Mouse (Mus musculus) spleen, postnatal 4 days (tissue): ENCODE results near the gene Olfr1535.

Source experiments
- DNase-seq, 2 experiments: peaks; one replicate each; pipeline ENCODE4 v3.0.0; 2022; ENCODE audit warnings: low spot score in 2 of 2

The Olfr1535 gene

DNA sequence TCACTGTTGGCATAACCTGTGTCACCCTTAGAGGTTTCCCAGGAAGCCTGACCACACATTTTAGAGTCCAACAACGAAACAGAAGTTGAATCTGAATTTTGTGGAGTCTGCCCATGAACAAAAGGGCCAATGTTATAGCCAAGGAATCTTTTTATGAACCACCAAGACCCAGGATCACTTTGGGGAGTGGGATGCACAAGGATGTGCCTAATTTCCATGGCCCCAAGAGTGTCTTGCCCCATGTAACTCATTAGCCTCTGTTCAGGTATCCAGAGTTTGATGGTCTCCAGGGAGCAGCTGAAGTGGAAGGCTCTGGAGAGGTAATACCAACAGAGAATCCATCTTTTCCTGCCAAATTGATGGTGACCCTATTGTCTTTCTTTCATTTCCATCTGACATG lies at the start of gene Olfr1535:
TSS of gene Olfr1535 (minus strand) at position 101 of the 400 bp plus-strand sequence.
- DNase-seq, result no peak

DNA sequence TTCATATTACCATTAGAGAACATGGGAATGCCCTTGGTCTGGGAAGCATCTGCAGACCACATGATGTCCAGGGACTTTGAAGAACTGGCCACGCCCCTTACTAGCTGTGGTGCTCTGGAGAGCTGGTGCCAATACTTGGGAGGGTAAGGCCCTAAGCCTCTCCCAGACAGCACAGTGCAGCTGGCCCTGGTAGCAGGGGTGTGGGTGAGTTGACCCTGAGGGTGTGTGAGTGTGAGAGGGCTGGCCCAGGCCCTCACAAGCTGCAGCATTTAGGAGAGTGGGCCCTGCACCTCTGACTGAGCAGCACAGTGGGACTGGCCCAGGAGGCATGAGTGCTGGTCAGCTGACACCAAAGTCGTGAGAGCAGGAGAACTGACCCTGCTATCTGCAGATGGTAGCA lies 31.9 kb upstream of the Olfr1535 start:
- DNase-seq, result no peak

GRCm38 (mm10) chr13:21581659-21582058 lies 22.0 kb upstream of the Olfr1535 start, which contains the start of gene Olfr1364:
TSS of gene Olfr1364 (minus strand) at chr13:21581759.
- DNase-seq, result no peak

DNA sequence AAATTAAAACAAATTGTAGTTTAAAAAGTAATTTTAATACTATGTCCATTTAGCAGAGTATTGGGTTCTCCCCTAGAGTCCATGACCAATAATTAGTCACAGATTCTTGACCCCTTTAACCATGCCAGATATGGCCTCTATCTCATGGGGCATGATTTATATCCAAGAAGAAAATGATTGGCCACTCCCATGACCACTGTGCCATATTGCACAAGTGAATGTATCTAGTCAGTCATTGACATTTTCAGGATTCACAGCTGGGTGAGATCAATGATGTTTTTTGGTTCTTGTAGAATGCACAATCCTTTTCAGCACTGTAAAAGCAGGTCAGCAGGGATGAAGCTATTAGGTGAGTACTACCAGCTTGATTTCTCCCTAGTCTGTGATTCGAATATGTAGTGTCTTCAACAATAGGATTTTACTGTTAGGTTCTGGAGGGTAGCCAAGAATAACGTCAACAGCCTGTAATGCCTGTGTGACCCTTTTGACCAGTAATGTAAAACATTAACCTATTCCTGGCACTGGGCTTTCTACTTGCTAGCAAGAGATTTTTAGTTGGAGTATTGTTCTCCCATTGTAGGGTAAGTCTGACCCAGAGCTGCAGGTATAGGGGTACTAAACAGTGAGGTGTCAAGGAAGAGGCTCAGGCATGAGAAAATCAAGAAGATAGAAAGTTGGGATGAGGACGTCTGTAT lies 9.1 kb downstream of the Olfr1535 start:
- DNase-seq, result no peak

- DNase-seq, result no peak
These were observed 10.2 kb downstream of the Olfr1535 start for GRCm38 (mm10) chr13:21549487-21549886.

DNA sequence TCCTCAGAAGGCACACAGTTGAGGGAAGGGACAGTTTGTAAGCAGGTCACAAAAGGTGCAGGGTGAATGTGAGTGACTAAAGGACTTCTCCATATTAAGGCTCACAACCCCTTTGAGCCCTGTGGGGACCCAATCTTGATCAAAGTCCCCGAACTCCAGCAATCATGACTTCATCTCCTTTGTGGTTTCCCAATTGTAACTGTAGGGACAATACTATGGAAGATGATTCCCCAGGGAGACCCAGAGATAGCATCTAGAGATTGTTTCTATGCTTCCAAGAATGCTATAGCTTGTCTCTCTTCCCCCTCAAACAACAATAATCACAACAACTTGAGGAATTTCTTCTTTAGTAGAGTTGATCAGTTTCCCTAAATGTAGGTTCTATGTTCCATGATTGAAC lies 17.0 kb downstream of the Olfr1535 start, which contains the start of gene Olfr1366:
TSS of gene Olfr1366 (minus strand) at position 101 of the 400 bp plus-strand sequence.
- no peak for DNase-seq

DNA sequence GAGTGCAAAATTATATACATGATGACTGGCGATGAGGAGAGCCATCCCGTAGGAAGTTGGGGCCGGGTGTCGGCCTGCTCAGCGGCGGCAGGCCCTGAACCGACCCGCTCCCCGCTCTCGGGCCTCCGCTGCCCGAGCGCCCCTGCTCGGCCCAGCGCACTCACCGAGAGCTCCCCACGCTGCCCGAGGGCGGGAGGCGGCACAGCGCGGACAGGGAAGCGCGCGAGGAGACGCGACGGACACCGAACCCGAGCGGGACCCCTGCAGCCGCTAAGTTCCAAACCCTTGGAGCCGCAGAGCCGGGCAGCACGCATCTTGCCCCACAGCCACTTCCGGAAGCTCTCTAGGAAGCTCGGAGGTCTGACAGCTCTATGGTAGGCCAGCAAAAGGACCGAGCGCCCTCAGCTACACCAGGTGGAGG lies 28.9 kb downstream of the Olfr1535 start, which contains the start of gene Zkscan8:
TSS of gene Zkscan8 (minus strand) at position 340 of the 421 bp plus-strand sequence.
- DNase-seq, result peak; percentile 83 to 90

DNA sequence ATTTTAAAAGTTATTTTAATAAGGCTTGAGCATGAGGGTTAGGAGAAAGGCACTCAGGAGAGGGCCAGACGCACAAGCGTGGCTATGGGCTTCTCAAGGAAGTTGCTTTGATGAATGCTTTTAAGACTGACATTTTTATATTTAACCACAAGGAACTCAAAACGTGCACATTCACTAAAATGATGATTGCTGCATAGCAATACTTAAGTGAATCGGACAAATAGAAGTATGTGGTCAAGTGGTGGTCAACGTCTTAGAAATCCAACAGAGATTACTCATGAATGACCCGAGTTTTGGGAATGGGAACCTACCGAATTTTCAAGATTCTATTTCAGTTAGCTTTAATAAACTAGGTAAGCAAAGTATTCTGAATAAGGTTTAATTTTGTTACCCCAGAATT lies 29.6 kb downstream of the Olfr1535 start:
- DNase-seq, result no peak

DNA sequence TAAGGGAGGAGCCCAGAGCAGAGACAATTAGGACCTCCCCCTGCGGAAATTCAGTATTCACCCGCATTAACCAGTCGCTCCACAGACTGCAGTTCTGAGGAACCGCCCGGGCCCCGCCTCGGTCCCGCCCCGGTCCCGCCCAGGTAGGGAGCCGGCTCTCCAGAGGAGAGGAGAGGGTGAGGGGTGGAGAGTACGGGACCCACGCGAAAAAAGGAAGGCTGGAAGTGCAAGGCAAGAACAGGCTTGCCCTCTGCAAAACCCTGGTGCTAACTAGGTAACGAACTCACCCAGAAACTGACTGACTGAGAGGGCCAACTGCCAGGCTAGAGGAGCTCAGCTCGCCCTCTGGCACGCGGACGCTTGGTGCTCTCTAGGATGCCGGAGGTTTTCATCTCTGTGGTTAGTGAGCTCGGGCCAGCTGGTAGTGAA lies 53.5 kb downstream of the Olfr1535 start:
- DNase-seq, result peak; percentile 78 to 86
